Mouse (Mus musculus) mouse trophoblast stem cell (cell line): ENCODE data around the gene Gm21834.

Source experiments
- in situ Hi-C, 2 experiments: fragments of 300-500 bp; cut with MseI, MboI; formaldehyde crosslinking; loops; 2 replicates in 1 of 2; 3 replicates in 1 of 2; pipeline ENCODE4 v1.15.1; 2025

The Gm21834 gene

DNA sequence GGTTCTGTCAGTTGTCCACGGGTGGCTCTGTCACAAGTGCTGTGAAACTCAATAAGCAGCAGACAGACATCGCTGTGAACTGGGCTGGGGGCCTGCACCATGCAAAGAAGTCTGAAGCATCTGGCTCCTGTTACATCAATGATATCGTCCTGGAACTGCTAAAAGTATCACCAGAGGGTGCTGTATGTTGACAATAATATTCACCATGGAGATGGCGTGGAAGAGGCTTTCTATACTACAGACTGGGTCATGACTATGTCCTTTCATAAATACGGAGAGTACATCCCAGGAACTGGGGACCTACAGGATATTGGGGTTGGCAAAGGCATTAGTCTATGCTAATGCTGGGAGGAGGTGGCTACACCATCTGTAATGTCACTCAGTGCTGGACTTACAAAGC lies at the start of gene Gm21834:
Gene Gm21834, minus strand, starts transcription at position 101 of the 400 bp plus-strand sequence.
- in situ Hi-C loops = no loop called here

DNA sequence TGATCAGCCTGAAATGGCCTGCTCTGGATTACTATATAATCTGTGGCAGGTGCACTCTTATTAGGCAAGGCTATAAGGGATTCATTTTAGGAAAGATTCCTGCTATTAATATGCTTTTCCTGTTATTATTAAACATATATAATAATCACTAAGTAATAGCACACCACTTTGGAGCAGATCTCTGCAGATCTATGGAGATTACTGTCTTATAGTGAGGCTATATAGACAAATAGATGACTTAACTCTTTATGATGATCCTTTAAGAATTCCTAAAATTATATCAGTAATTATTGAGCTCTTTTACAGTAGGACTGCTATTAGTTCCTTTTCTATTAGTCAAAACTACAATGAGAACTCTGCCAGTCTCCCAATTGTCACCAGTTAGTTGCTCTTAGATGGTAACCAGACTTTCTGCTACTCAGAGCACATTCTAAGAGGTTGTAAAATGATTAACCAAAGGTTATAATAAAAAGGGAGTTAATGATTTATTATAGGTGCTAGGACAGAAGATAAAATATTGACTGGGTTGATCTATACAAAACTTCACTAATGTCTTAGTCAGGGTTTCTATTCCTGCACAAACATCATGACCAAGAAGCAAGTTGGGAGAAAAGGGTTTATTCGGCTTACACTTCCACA lies 46.3 kb upstream of the Gm21834 start:
- in situ Hi-C loops = no loop called here

DNA sequence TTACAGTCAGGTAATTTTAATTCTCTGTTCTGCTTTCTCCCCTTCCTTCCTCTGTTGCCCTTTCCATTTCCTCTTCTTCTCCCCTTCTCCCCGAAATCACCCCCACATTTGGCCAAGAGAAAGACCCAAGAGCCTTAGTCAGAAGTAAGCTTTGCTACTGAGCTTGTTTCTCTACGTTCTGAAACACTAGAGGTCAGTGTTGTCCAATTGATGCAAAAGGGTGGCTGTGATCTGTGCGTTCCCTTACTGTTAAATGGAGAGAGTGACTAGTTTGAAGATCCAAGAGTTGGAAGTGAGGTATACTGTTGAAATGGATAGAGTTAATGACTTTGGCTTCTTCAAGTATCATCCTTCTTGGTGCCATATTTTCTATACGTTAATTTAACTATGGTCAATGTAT lies 28.9 kb upstream of the Gm21834 start:
- in situ Hi-C loops = loop anchor here in 1 of 2 experiments (25.0 kb wide), 1 partner anchor 1141 kb away; no protein-coding TSS in a partner anchor

DNA sequence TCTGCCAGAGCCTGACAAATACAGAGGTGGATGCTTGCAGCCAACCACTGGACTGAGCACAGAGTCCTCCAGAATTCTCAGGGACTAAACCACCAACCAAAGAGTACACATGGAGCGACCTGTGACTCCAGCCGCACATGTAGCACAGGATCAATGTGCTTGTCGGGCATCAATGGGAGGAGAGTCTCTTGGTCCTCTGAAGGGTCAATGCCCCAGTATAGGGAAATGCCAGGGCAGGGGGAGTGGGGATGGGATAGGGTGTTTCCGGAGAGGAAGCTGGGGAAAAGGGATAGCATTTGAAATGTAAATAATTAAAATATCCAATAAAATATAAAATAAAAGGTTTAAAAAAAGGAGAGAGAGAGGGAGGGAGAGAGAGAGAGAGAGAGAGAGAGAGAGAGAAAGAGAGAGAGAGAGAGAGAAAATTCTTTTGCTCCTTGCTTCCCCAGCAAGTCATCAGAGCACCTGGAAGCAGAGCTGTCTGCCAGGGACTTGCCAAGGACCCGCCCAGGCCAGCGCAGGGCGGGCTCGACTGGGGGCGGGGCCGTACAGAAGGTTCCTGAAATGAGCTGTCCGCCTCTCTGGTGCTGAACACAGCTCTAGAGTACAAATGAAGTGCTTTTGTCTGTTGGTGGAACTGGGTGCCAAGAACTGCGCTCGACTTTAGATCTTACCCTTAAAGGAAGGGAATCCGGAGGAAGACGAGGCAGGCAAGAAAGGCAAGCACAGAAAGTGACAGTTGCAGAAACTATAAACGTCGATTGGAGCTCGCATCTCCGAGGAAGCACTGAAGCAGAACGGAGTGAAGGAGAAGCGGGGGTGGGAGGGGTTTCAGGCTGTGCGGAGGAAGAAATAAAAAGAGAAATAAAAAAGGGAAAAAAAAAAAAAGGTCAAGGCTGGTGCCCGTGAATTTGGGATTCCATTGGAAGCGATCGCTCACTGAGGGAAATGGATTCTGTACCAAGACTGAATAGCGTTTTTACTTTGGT lies 26.9 kb upstream of the Gm21834 start, which contains the start of gene Cntnap5c:
Gene Cntnap5c, plus strand, starts transcription at position 949 of the 989 bp plus-strand sequence.
- in situ Hi-C loops = loop anchor here in 1 of 2 experiments (25.0 kb wide), 1 partner anchor 1143 kb away; no protein-coding TSS in a partner anchor

DNA sequence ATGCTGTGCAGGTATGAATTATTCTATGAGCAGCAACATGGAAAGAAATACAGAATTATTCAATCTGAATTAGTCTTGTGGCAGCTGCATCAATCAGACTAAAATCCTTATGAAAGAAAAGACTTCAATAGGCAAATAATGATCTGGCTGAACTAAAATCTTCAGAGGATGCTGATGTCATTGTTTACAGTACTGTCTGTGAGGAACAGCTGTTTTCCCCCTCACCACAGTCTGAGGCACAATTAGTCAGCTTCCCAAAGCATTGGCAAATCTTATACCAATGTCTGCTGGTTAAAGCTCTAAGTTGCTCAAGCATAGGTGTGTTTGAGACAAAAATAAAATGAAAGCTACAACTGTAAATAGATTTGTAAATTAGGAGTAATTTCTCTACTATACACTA lies 25.3 kb upstream of the Gm21834 start:
- in situ Hi-C loops = loop anchor here in 1 of 2 experiments (25.0 kb wide), 1 partner anchor 1145 kb away; no protein-coding TSS in a partner anchor

DNA sequence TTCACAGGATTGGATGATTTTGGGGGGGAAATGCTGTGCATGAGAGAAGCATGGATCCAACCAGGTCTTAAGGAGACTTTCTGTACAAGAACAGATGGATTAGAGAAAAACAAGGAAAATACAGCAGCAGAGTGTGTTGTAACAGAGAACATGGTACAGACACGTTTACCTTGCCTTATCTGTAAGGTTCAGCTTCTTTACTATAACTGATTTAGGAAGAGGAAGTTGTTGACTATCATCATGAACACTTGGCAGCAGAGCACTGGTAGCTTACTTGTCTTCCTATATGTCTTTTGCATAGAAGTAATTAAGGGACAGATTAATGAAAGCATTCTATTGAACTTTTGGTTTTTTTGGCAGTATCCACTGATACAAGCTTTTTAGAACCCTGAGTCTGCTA lies 16.0 kb upstream of the Gm21834 start:
- in situ Hi-C loops = loop anchor here in 1 of 2 experiments (25.0 kb wide), 1 partner anchor 1154 kb away; no protein-coding TSS in a partner anchor

DNA sequence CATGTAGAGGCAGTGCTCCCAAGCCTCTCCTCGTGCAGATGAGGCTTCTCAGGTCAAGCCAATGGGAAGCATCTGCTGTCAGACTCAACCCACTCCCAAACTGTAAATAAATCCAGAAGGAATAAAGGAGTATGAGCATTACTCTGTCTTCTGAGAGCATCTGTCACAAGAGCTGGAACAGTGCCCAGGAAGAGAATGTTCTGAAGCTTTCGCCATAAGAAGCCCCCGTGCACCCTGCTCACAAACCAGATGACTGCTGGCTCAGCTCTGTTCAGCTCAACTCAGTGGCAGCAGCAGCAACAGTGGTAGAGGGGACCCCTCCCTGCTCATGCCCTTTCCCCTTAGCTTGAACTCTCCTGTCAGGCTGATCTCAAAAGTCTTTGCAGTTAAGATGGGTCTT lies 47.2 kb downstream of the Gm21834 start:
- in situ Hi-C loops = no loop called here
